Mouse (Mus musculus): ENCODE results near the gene 9930022D16Rik.

The 9930022D16Rik gene

DNA sequence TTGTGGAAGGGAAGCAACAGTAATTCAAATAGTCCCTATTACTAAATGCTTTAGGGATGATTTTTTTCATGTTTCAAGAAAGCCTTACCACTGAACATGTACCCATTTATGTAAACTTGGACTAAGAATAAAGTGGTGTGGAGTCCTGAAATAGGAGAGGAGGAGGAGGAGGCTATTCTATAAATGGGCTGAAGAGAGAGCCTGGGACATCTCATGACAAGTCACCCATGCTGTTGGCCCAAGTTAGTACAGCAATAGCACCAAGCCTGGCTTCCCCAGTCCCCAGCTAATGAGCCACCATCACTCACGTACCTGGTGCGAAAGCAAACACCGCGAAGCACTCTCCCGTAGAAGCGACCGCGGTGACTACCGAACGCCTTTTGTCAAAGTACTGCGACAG, 44.4 kb downstream of the 9930022D16Rik start:
- DNase-seq = no peak

DNA sequence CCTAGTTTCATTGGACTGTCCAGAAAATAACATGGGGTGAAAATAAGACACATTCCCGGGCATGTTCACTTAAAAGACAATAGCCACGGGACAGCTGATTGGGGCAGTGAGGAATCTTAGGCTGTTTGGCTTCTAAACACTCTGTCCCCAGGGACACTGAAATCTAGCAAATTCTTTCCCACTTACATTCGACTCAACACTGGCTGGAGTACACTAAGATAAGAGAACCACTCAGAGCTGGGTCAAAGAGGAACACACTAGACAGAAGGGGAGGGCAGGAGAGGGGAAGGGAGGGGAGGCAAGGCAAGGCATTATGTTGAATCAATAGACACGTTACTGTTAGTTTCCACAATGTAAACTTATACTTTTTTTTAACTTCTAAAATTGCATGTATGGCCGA, 46.9 kb downstream of the 9930022D16Rik start:
- no peak for DNase-seq

DNA sequence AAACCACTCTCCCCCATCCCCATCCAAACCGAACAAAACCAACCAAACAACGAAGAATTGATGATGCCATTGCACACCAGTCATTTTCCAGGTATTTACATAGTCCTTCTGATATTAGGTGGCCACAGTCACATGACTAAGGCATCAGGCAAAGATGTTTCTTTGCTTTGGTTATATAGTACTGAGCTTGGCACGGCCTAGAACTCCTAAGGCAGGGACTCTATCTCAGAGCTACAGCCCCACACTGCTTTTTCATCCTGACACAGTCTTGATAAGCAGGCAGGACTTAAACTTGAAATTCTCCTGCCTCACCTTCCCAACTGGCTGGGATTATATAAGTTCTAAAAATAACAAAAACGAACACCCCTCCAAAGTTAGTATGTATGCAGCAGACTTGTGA, 51.4 kb downstream of the 9930022D16Rik start:
- no peak for DNase-seq

DNA sequence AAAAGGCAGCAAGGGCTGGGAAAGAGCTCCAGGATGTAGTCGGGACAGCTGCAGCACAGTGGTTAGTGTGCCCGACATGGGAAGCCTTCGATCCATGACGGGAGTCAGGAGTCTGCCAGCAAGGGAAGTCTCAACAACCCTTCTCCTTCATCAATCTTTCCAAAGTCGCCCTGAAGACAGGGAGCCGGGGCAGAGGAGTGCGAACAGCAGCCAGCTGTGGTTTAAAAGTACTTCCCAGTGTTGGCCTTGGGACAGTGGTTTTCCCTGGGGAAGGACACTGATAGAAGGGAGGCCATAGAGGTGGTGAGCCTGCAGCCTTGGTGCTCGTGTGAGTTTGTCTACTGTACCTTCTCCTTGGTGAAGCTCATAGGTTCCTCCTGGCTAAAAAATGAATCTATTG, 53.3 kb downstream of the 9930022D16Rik start:
- DNase-seq = no peak

DNA sequence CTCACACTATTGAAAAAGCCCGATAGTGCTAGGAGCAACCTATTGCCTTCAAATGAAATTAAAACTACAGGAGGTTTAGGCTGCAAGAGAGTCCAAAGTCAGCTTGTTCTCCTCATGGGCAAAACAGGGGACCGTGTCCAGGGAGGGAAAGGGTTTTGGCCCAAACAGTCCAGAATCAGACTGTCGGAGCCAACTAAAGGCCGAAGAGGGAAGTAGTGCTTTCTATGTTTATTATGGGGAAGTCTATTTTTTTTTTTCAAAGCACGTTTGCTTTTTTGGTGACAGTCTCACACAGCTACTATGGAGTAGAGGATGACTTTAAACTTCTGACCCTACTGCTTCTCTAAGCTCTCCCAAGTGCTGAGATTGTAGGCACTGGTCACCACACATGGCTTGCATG, 54.4 kb downstream of the 9930022D16Rik start:
- DNase-seq = no peak

Measured in kidney, adult 9 months (tissue).